Comparison of ENCODE assay signal across 12 mouse cellular contexts in genomic region chr19:23834721-23835120, GRCm38 (mm10).
DNase-seq lines count a peak whose midpoint lies in the region; ATAC-seq and TF ChIP-seq lines count a peak whose summit lies in the region.
"Had no signal": no experiment of that assay in that cellular context is flagged by ENCODE, and none has a peak within 500 bp of the region (broad histone marks: within the 10 kb centered on the region; RNA-seq: fewer than 3 reads in every experiment).

No protein-coding gene starts in this region.

- H3K4me3 ChIP-seq in hindbrain, embryonic 14.5 days (replicated peaks; ENCODE audit: low read length) = no peak overlapping the region
- no peak overlapping the region for H3K4me3 ChIP-seq in hindbrain, embryonic 10.5 days
- H3K4me3 ChIP-seq in midbrain, embryonic 14.5 days (replicated peaks; ENCODE audit: low read depth, low read length) = no peak overlapping the region
- no peak overlapping the region for H3K4me3 ChIP-seq in midbrain, embryonic 10.5 days
- H3K4me3 ChIP-seq in midbrain, postnatal 0 days (ENCODE audit: low read depth, low read length) = no peak overlapping the region
- H3K4me3 ChIP-seq: erythroblast, embryonic 14.5 days had no signal

- no peak overlapping the region for H3K9ac ChIP-seq in hindbrain, embryonic 14.5 days
- no peak overlapping the region for H3K9ac ChIP-seq in midbrain, embryonic 14.5 days (replicated peaks; ENCODE audit: low read length)
- H3K9ac ChIP-seq in midbrain, postnatal 0 days (replicated peaks; ENCODE audit: low read length, poor library complexity, severe bottlenecking) = no peak overlapping the region

- H3K4me1 ChIP-seq in hindbrain, embryonic 14.5 days (replicated peaks; ENCODE audit: control insufficient read depth, insufficient read depth, low read length) = peaks cover 5% of the 10 kb centered on the region; the same call in 1 of the 2 replicates
- H3K4me1 ChIP-seq in hindbrain, embryonic 10.5 days (replicated peaks) = peaks cover 16% of the 10 kb centered on the region
- H3K4me1 ChIP-seq in midbrain, embryonic 14.5 days (ENCODE audit: control insufficient read depth, insufficient read depth, low read length) = peaks cover 31% of the 10 kb centered on the region
- peaks cover 19% of the 10 kb centered on the region for H3K4me1 ChIP-seq in midbrain, embryonic 10.5 days
- no peaks in the 10 kb centered on the region for H3K4me1 ChIP-seq in midbrain, postnatal 0 days (ENCODE audit: insufficient read depth, low read length)

- no peak overlapping the region for H3K4me2 ChIP-seq in hindbrain, embryonic 14.5 days (replicated peaks)
- H3K4me2 ChIP-seq in midbrain, embryonic 14.5 days (ENCODE audit: low read length) = peak overlapping the region; percentile 1; the same call in 1 of the 2 replicates
- H3K4me2 ChIP-seq in midbrain, postnatal 0 days (ENCODE audit: low read depth, low read length, poor library complexity, severe bottlenecking) = no peak overlapping the region
- H3K4me2 ChIP-seq: liver, embryonic 11.5 days had no signal

- peak overlapping the region; percentile 62 for H3K27ac ChIP-seq in hindbrain, embryonic 14.5 days
- H3K27ac ChIP-seq in hindbrain, embryonic 10.5 days = no peak overlapping the region
- peak overlapping the region; percentile 71 for H3K27ac ChIP-seq in midbrain, embryonic 14.5 days (replicated peaks; ENCODE audit: low read depth, low read length)
- no peak overlapping the region for H3K27ac ChIP-seq in midbrain, embryonic 10.5 days (replicated peaks)
- no peak overlapping the region; the same call in 1 of the 2 replicates for H3K27ac ChIP-seq in midbrain, postnatal 0 days (ENCODE audit: low read depth, low read length)

- no peak for TF ChIP-seq CTCF in midbrain, postnatal 0 days (IDR thresholded peaks at IDR 0.05)

- peak; percentile 25; the same call in 1 of the 2 replicates for ATAC-seq in hindbrain, embryonic 14.5 days (ENCODE audit: low FRiP score)
- ATAC-seq in midbrain, embryonic 14.5 days (ENCODE audit: low FRiP score, low TSS enrichment) = no peak
- ATAC-seq in midbrain, postnatal 0 days (ENCODE audit: low FRiP score) = no peak; the same call in 1 of the 2 replicates

- no peaks in the 10 kb centered on the region for H3K36me3 ChIP-seq in hindbrain, embryonic 14.5 days (replicated peaks; ENCODE audit: control insufficient read depth, insufficient read depth)
- H3K36me3 ChIP-seq in hindbrain, embryonic 10.5 days = no peaks in the 10 kb centered on the region
- H3K36me3 ChIP-seq in midbrain, embryonic 14.5 days (ENCODE audit: control insufficient read depth, insufficient read depth, low read length) = no peaks in the 10 kb centered on the region
- H3K36me3 ChIP-seq in midbrain, embryonic 10.5 days = no peaks in the 10 kb centered on the region
- no peaks in the 10 kb centered on the region for H3K36me3 ChIP-seq in midbrain, postnatal 0 days (ENCODE audit: insufficient read depth, low read length)

- no peaks in the 10 kb centered on the region for H3K27me3 ChIP-seq in hindbrain, embryonic 14.5 days (ENCODE audit: control insufficient read depth, insufficient read depth, low read length)
- H3K27me3 ChIP-seq in hindbrain, embryonic 10.5 days (ENCODE audit: insufficient read depth, poor library complexity, severe bottlenecking) = no peaks in the 10 kb centered on the region
- H3K27me3 ChIP-seq in midbrain, embryonic 14.5 days (ENCODE audit: control insufficient read depth, insufficient read depth, low read length) = no peaks in the 10 kb centered on the region
- no peaks in the 10 kb centered on the region for H3K27me3 ChIP-seq in midbrain, embryonic 10.5 days (ENCODE audit: low read depth, poor library complexity, severe bottlenecking)
- H3K27me3 ChIP-seq in midbrain, postnatal 0 days (ENCODE audit: insufficient read depth, low read length) = no peaks in the 10 kb centered on the region

- DNase-seq in adrenal gland, postnatal 10 days = peak; percentile 5
- DNase-seq in adrenal gland, adult 18-20 months (ENCODE audit: low spot score in 2 of 2) = no peak
- DNase-seq in hindbrain, embryonic 14.5 days (ENCODE audit: low spot score) = no peak
- no peak for DNase-seq in hindbrain, embryonic 10.5 days (ENCODE audit: low spot score)
- DNase-seq in midbrain, embryonic 14.5 days = no peak
- no peak for DNase-seq in midbrain, embryonic 10.5 days (ENCODE audit: low spot score)
- peak; percentile 29 for DNase-seq in midbrain, postnatal 0 days (ENCODE audit: low spot score)
- DNase-seq in thymus, postnatal 4 days = no peak
- DNase-seq: kidney, postnatal 14 days; lung, postnatal 4 days had no signal

- WGBS in hindbrain, embryonic 14.5 days = 81% methylated on average over 3 of the region's 3 CpGs
- 90% methylated on average over 3 of the region's 3 CpGs for WGBS in hindbrain, embryonic 10.5 days
- 76% methylated on average over 3 of the region's 3 CpGs for WGBS in midbrain, embryonic 14.5 days
- 92% methylated on average over 3 of the region's 3 CpGs for WGBS in midbrain, embryonic 10.5 days
- 59% methylated on average over 3 of the region's 3 CpGs for WGBS in midbrain, postnatal 0 days

- H3K9me3 ChIP-seq in hindbrain, embryonic 14.5 days (ENCODE audit: control insufficient read depth, low read length) = no peaks in the 10 kb centered on the region
- no peaks in the 10 kb centered on the region for H3K9me3 ChIP-seq in hindbrain, embryonic 10.5 days
- no peaks in the 10 kb centered on the region for H3K9me3 ChIP-seq in midbrain, embryonic 14.5 days (ENCODE audit: control insufficient read depth, low read length)
- no peaks in the 10 kb centered on the region for H3K9me3 ChIP-seq in midbrain, embryonic 10.5 days (replicated peaks)
- no peaks in the 10 kb centered on the region for H3K9me3 ChIP-seq in midbrain, postnatal 0 days (ENCODE audit: low read length)

Comparison
In these comparisons a context has a peak if more than half of its experiments do, and no peak if none do; other contexts are left out.
1. DNase-seq: peak in adrenal gland, postnatal 10 days (single experiment) and midbrain, postnatal 0 days (single experiment); none in adrenal gland, adult 18-20 months (0 of 2), hindbrain, embryonic 14.5 days (single experiment), hindbrain, embryonic 10.5 days (single experiment), midbrain, embryonic 14.5 days (single experiment), midbrain, embryonic 10.5 days (single experiment) and thymus, postnatal 4 days (single experiment).
2. H3K27ac ChIP-seq: peak in hindbrain, embryonic 14.5 days (single experiment) and midbrain, embryonic 14.5 days (single experiment); none in hindbrain, embryonic 10.5 days (single experiment), midbrain, embryonic 10.5 days (single experiment) and midbrain, postnatal 0 days (single experiment).